Mouse (Mus musculus) forebrain, embryonic 15.5 days (tissue): ENCODE results near the gene Tmem132b. TPM values are rescaled to one million over a fixed set of nuclear protein-coding genes. Genes with fewer than 3 reads are reported as not detected.

Experiments used
- ATAC-seq: fragments of 200-750 bp; cut with Nextera tagmentation; replicated peaks from 2 replicates; pipeline ENCODE4 v1.8.0; 2017; ENCODE audit warnings: mild to moderate bottlenecking, moderate TSS enrichment, moderate library complexity
- H3K27ac ChIP-seq: fragments of 300-500 bp; sonication (generic); replicated peaks from 2 replicates; pipeline ENCODE4 v1.5.1; 2015; ENCODE audit warnings: mild to moderate bottlenecking, inconsistent platforms
- H3K27me3 ChIP-seq: fragments of 300-500 bp; sonication (generic); 2 replicates; pipeline ENCODE4 v1.6.1; 2015; ENCODE audit warnings: inconsistent platforms
- H3K36me3 ChIP-seq: fragments of 300-500 bp; sonication (generic); 2 replicates; pipeline ENCODE4 v1.6.1; 2015; ENCODE audit warnings: mild to moderate bottlenecking, inconsistent platforms
- H3K4me1 ChIP-seq: fragments of 300-500 bp; sonication (generic); 2 replicates; pipeline ENCODE4 v1.6.1; 2015; ENCODE audit warnings: inconsistent platforms
- H3K4me2 ChIP-seq: fragments of 300-500 bp; sonication (generic); replicated peaks from 2 replicates; pipeline ENCODE4 v1.6.1; 2015; ENCODE audit warnings: mild to moderate bottlenecking, inconsistent platforms
- H3K4me3 ChIP-seq: fragments of 300-500 bp; sonication (generic); 2 replicates; pipeline ENCODE4 v1.5.1; 2015; ENCODE audit warnings: mild to moderate bottlenecking, inconsistent platforms
- H3K9ac ChIP-seq: fragments of 300-500 bp; sonication (generic); replicated peaks from 2 replicates; pipeline ENCODE4 v1.6.1; 2015; ENCODE audit warnings: mild to moderate bottlenecking, inconsistent platforms
- H3K9me3 ChIP-seq: fragments of 300-500 bp; sonication (generic); 2 replicates; pipeline ENCODE4 v1.6.1; 2016; ENCODE audit warnings: inconsistent platforms
- WGBS: fragments of 180-500 bp; shearing (Covaris S2); methylation state at CpG from one replicate; pipeline ENCODE4 v1.1.7; 2015; ENCODE audit warnings: mixed read lengths; 5-methylcytosine and 5-hydroxymethylcytosine counted together
- polyA plus RNA-seq: library from polyadenylated mRNA; unstranded; fragments of >200 nt; fragmentation: Nextera tagmentation; extraction: Ambion mirVana; gene quantifications from 2 replicates; pipeline ENCODE4 v1.2.1, GENCODE M21; 2015

Gene Tmem132b
- polyA plus RNA-seq, 1 experiment from 2014 or later: 8.3 TPM

- Histone ChIP-seq H3K9ac (no peak overlapping the region), H3K4me3 (no peak overlapping the region), H3K4me2 (no peak overlapping the region), H3K27me3 (no peaks in the 10 kb centered on the region), H3K9me3 (no peaks in the 10 kb centered on the region), H3K36me3 (no peaks in the 10 kb centered on the region), H3K27ac (no peak overlapping the region; the same call in 1 of the 2 replicates), H3K4me1 (no peaks in the 10 kb centered on the region)
- ATAC-seq: 0 out of 2 replicates have a peak, but pooled peaks have one; percentile 13
- WGBS: 70% methylated on average over 3 of the region's 3 CpGs
These were observed 167.8 kb downstream of the Tmem132b start for GRCm38 (mm10) chr5:125699395-125699794.

GRCm38 (mm10) chr5:125700234-125700633 is 168.7 kb downstream of the Tmem132b start:
- WGBS: 97% methylated on average over 5 of the region's 5 CpGs
- H3K9me3 ChIP-seq: no peaks in the 10 kb centered on the region
- H3K27me3 ChIP-seq: no peaks in the 10 kb centered on the region

GRCm38 (mm10) chr5:125705379-125705778 is 173.8 kb downstream of the Tmem132b start:
- WGBS: 31% methylated on average over 8 of the region's 8 CpGs
- Histone ChIP-seq H3K4me3 (no peak overlapping the region), H3K9ac (no peak overlapping the region), H3K9me3 (no peaks in the 10 kb centered on the region), H3K27me3 (no peaks in the 10 kb centered on the region), H3K4me1 (peaks cover 19% of the 10 kb centered on the region), H3K27ac (peak overlapping the region; percentile 12), H3K36me3 (no peaks in the 10 kb centered on the region), H3K4me2 (no peak overlapping the region)
- ATAC-seq: peak; percentile 55

More at GRCm38 (mm10) chr5:125700234-125700633, 168.7 kb downstream of the Tmem132b start:
- Histone ChIP-seq H3K27ac (no peak overlapping the region), H3K4me3 (no peak overlapping the region), H3K36me3 (no peaks in the 10 kb centered on the region), H3K4me2 (no peak overlapping the region), H3K9ac (no peak overlapping the region), H3K4me1 (peaks cover 5% of the 10 kb centered on the region)
- no peak for ATAC-seq

- H3K36me3 ChIP-seq: no peaks in the 10 kb centered on the region
- no peak overlapping the region for H3K27ac ChIP-seq
- no peak overlapping the region for H3K4me3 ChIP-seq
- H3K9ac ChIP-seq: no peak overlapping the region
- H3K9me3 ChIP-seq: no peaks in the 10 kb centered on the region
- ATAC-seq: no peak
- H3K27me3 ChIP-seq: no peaks in the 10 kb centered on the region
- WGBS: 7% methylated on average over 3 of the region's 3 CpGs
- peaks cover 19% of the 10 kb centered on the region for H3K4me1 ChIP-seq
- no peak overlapping the region for H3K4me2 ChIP-seq
These were observed 177.6 kb downstream of the Tmem132b start for GRCm38 (mm10) chr5:125709160-125709559.

GRCm38 (mm10) chr5:125726815-125727214 is 195.2 kb downstream of the Tmem132b start:
- no peak overlapping the region for H3K27ac ChIP-seq
- no peak overlapping the region for H3K4me2 ChIP-seq
- H3K4me3 ChIP-seq: no peak overlapping the region
- no peak for ATAC-seq
- WGBS: 92% methylated on average over 7 of the region's 7 CpGs
- no peaks in the 10 kb centered on the region for H3K27me3 ChIP-seq
- no peaks in the 10 kb centered on the region for H3K9me3 ChIP-seq
- 0 out of 2 replicates have a peak, but pooled peaks cover 3% of the 10 kb centered on the region for H3K36me3 ChIP-seq
- H3K9ac ChIP-seq: no peak overlapping the region
- H3K4me1 ChIP-seq: no peaks in the 10 kb centered on the region

- Histone ChIP-seq H3K36me3 (0 out of 2 replicates have a peak, but pooled peaks cover 3% of the 10 kb centered on the region), H3K4me2 (no peak overlapping the region), H3K4me1 (no peaks in the 10 kb centered on the region), H3K9ac (no peak overlapping the region), H3K4me3 (no peak overlapping the region), H3K9me3 (no peaks in the 10 kb centered on the region), H3K27ac (no peak overlapping the region), H3K27me3 (no peaks in the 10 kb centered on the region)
- ATAC-seq: no peak
- WGBS: 85% methylated on average over 5 of the region's 5 CpGs
These were observed 195.9 kb downstream of the Tmem132b start for GRCm38 (mm10) chr5:125727436-125727835.

- WGBS: 91% methylated on average over 9 of the region's 9 CpGs
- H3K9me3 ChIP-seq: no peaks in the 10 kb centered on the region
These were observed 196.4 kb downstream of the Tmem132b start for GRCm38 (mm10) chr5:125727936-125728335.

GRCm38 (mm10) chr5:125728521-125728920 is 196.9 kb downstream of the Tmem132b start:
- H3K9ac ChIP-seq: no peak overlapping the region
- no peaks in the 10 kb centered on the region for H3K27me3 ChIP-seq
- H3K4me1 ChIP-seq: no peaks in the 10 kb centered on the region
- H3K4me2 ChIP-seq: no peak overlapping the region
- no peak overlapping the region for H3K4me3 ChIP-seq
- WGBS: 81% methylated on average over 3 of the region's 3 CpGs
- 0 out of 2 replicates have a peak, but pooled peaks cover 3% of the 10 kb centered on the region for H3K36me3 ChIP-seq
- no peaks in the 10 kb centered on the region for H3K9me3 ChIP-seq
- ATAC-seq: no peak
- H3K27ac ChIP-seq: no peak overlapping the region

More at GRCm38 (mm10) chr5:125727936-125728335, 196.4 kb downstream of the Tmem132b start:
- Histone ChIP-seq H3K9ac (no peak overlapping the region), H3K27me3 (no peaks in the 10 kb centered on the region), H3K4me3 (no peak overlapping the region), H3K4me1 (no peaks in the 10 kb centered on the region), H3K36me3 (0 out of 2 replicates have a peak, but pooled peaks cover 3% of the 10 kb centered on the region), H3K27ac (no peak overlapping the region), H3K4me2 (no peak overlapping the region)
- ATAC-seq: no peak

GRCm38 (mm10) chr5:125733806-125734205 is 202.2 kb downstream of the Tmem132b start:
- WGBS: 100% methylated on average over 1 of the region's 1 CpGs
- Histone ChIP-seq H3K27me3 (no peaks in the 10 kb centered on the region), H3K9ac (no peak overlapping the region), H3K9me3 (no peaks in the 10 kb centered on the region), H3K27ac (no peak overlapping the region), H3K4me3 (no peak overlapping the region), H3K4me1 (no peaks in the 10 kb centered on the region), H3K4me2 (no peak overlapping the region), H3K36me3 (no peaks in the 10 kb centered on the region)
- ATAC-seq: no peak

GRCm38 (mm10) chr5:125737105-125737504 is 205.5 kb downstream of the Tmem132b start:
- whole genome bisulfite sequencing: 68% methylated on average over 9 of the region's 9 CpGs
- no peaks in the 10 kb centered on the region for H3K4me1 ChIP-seq

GRCm38 (mm10) chr5:125743503-125743902 is 211.9 kb downstream of the Tmem132b start:
- H3K27me3 ChIP-seq: no peaks in the 10 kb centered on the region
- no peaks in the 10 kb centered on the region for H3K9me3 ChIP-seq
- 75% methylated on average over 6 of the region's 6 CpGs for WGBS
- ATAC-seq: no peak
- H3K36me3 ChIP-seq: no peaks in the 10 kb centered on the region
- no peaks in the 10 kb centered on the region for H3K4me1 ChIP-seq
- H3K9ac ChIP-seq: no peak overlapping the region
- no peak overlapping the region for H3K4me3 ChIP-seq
- H3K27ac ChIP-seq: no peak overlapping the region
- H3K4me2 ChIP-seq: no peak overlapping the region

More at GRCm38 (mm10) chr5:125737105-125737504, 205.5 kb downstream of the Tmem132b start:
- Histone ChIP-seq H3K9ac (no peak overlapping the region), H3K27ac (no peak overlapping the region), H3K27me3 (no peaks in the 10 kb centered on the region), H3K4me2 (no peak overlapping the region), H3K4me3 (no peak overlapping the region), H3K9me3 (no peaks in the 10 kb centered on the region), H3K36me3 (no peaks in the 10 kb centered on the region)
- no peak for ATAC-seq

GRCm38 (mm10) chr5:125745727-125746126 is 214.2 kb downstream of the Tmem132b start:
- 66% methylated on average over 7 of the region's 7 CpGs for WGBS

GRCm38 (mm10) chr5:125751481-125751880 is 219.9 kb downstream of the Tmem132b start:
- WGBS: 69% methylated on average over 5 of the region's 5 CpGs

More at GRCm38 (mm10) chr5:125745727-125746126, 214.2 kb downstream of the Tmem132b start:
- no peak overlapping the region for H3K4me2 ChIP-seq
- H3K4me3 ChIP-seq: no peak overlapping the region
- ATAC-seq: no peak
- H3K27ac ChIP-seq: no peak overlapping the region
- H3K27me3 ChIP-seq: no peaks in the 10 kb centered on the region
- no peaks in the 10 kb centered on the region for H3K4me1 ChIP-seq
- no peak overlapping the region for H3K9ac ChIP-seq
- H3K36me3 ChIP-seq: no peaks in the 10 kb centered on the region
- no peaks in the 10 kb centered on the region for H3K9me3 ChIP-seq

More at GRCm38 (mm10) chr5:125751481-125751880, 219.9 kb downstream of the Tmem132b start:
- Histone ChIP-seq H3K4me2 (no peak overlapping the region), H3K9ac (no peak overlapping the region), H3K4me1 (peaks cover under 1% of the 10 kb centered on the region; the same call in 1 of the 2 replicates), H3K4me3 (no peak overlapping the region), H3K9me3 (no peaks in the 10 kb centered on the region), H3K27ac (no peak overlapping the region), H3K27me3 (no peaks in the 10 kb centered on the region), H3K36me3 (no peaks in the 10 kb centered on the region)
- ATAC-seq: no peak
